Mouse (Mus musculus) layer of hippocampus, postnatal 10 days (tissue): ENCODE measurements around the gene Fyb. TPM values are rescaled to one million over a fixed set of nuclear protein-coding genes. Genes with fewer than 3 reads are reported as not detected.

Source experiments
- DNase-seq, 2 experiments: peaks; one replicate each; pipeline ENCODE4 v3.0.0; 2021; ENCODE audit warnings: low spot score in 2 of 2
- total RNA-seq, 2 experiments: library from RNA; stranded (reverse); gene quantifications; 2 replicates each; pipeline ENCODE4 v1.2.3; 2021

Gene Fyb
- total RNA-seq, 2 experiments from 2014 or later: 9.2 to 10.9 TPM

- no peak for DNase-seq
These were observed 70.1 kb downstream of the Fyb start for GRCm38 (mm10) chr15:6592561-6593253.

- no peak for DNase-seq
These were observed 70.6 kb downstream of the Fyb start for GRCm38 (mm10) chr15:6593254-6593623.

- no peak for DNase-seq
These were observed 76.0 kb downstream of the Fyb start for GRCm38 (mm10) chr15:6598626-6599025.

GRCm38 (mm10) chr15:6600314-6600713 is 77.7 kb downstream of the Fyb start:
- DNase-seq: no peak

GRCm38 (mm10) chr15:6601330-6601729 is 78.7 kb downstream of the Fyb start:
- DNase-seq: no peak

GRCm38 (mm10) chr15:6602003-6602402 is 79.3 kb downstream of the Fyb start:
- no peak for DNase-seq

- DNase-seq: no peak
These were observed 88.0 kb downstream of the Fyb start for GRCm38 (mm10) chr15:6610703-6611102.

- DNase-seq: no peak
These were observed 90.2 kb downstream of the Fyb start for GRCm38 (mm10) chr15:6612835-6613234.

- DNase-seq: no peak
These were observed 93.9 kb downstream of the Fyb start for GRCm38 (mm10) chr15:6616382-6617149.

GRCm38 (mm10) chr15:6619558-6620316 is 97.1 kb downstream of the Fyb start:
- no peak for DNase-seq

- DNase-seq: peak; percentile 83
These were observed 99.9 kb downstream of the Fyb start for GRCm38 (mm10) chr15:6622512-6622911.

- DNase-seq: no peak
These were observed 101.0 kb downstream of the Fyb start for GRCm38 (mm10) chr15:6623529-6624228.

GRCm38 (mm10) chr15:6624365-6625182 is 101.9 kb downstream of the Fyb start:
- peak; percentile 10 to 26 for DNase-seq

GRCm38 (mm10) chr15:6625607-6626033 is 103.0 kb downstream of the Fyb start:
- DNase-seq: peak; percentile 55 to 67

GRCm38 (mm10) chr15:6626123-6626522 is 103.5 kb downstream of the Fyb start:
- DNase-seq: no peak

GRCm38 (mm10) chr15:6628431-6629077 is 105.9 kb downstream of the Fyb start:
- DNase-seq: no peak

GRCm38 (mm10) chr15:6629174-6629573 is 106.5 kb downstream of the Fyb start:
- no peak for DNase-seq

GRCm38 (mm10) chr15:6635405-6635804 is 112.8 kb downstream of the Fyb start:
- no peak for DNase-seq

- no peak for DNase-seq
These were observed 119.6 kb downstream of the Fyb start for GRCm38 (mm10) chr15:6642223-6642622.

- no peak for DNase-seq
These were observed 122.8 kb downstream of the Fyb start for GRCm38 (mm10) chr15:6645498-6645897.
